Mouse (Mus musculus) stomach, embryonic 16.5 days (tissue): ENCODE measurements around the gene Spg20. TPM values are rescaled to one million over a fixed set of nuclear protein-coding genes. Genes with fewer than 3 reads are reported as not detected.

Experiments
- ATAC-seq: fragments of 200-750 bp; cut with Nextera tagmentation; 2 replicates; pipeline ENCODE4 v1.8.0; 2017; ENCODE audit warnings: moderate number of reproducible peaks, moderate TSS enrichment; ENCODE audit not compliant: insufficient read depth, low FRiP score
- H3K27ac ChIP-seq: fragments of 300-500 bp; sonication (generic); 2 replicates; pipeline ENCODE4 v1.5.1; 2014; ENCODE audit warnings: low read length
- H3K27me3 ChIP-seq: fragments of 300-500 bp; sonication (generic); 2 replicates; pipeline ENCODE4 v1.6.1; 2014; ENCODE audit warnings: low read length, control low read depth, mixed read lengths; ENCODE audit not compliant: control insufficient read depth, insufficient read depth
- H3K36me3 ChIP-seq: fragments of 300-500 bp; sonication (generic); 2 replicates; pipeline ENCODE4 v1.6.1; 2014; ENCODE audit warnings: low read length; ENCODE audit not compliant: control insufficient read depth, insufficient read depth
- H3K4me1 ChIP-seq: fragments of 300-500 bp; sonication (generic); 2 replicates; pipeline ENCODE4 v1.6.1; 2014; ENCODE audit warnings: low read length, control low read depth, mixed read lengths; ENCODE audit not compliant: control insufficient read depth, insufficient read depth
- H3K4me2 ChIP-seq: fragments of 300-500 bp; sonication (generic); 2 replicates; pipeline ENCODE4 v1.6.1; 2014; ENCODE audit warnings: low read depth, low read length, mixed read lengths
- H3K4me3 ChIP-seq: fragments of 300-500 bp; sonication (generic); replicated peaks from 2 replicates; pipeline ENCODE4 v1.5.1; 2014; ENCODE audit warnings: mild to moderate bottlenecking, low read length
- H3K9ac ChIP-seq: fragments of 300-500 bp; sonication (generic); 2 replicates; pipeline ENCODE4 v1.6.1; 2014; ENCODE audit warnings: low read length
- H3K9me3 ChIP-seq: fragments of 300-500 bp; sonication (generic); replicated peaks from 2 replicates; pipeline ENCODE4 v1.6.1; 2016; ENCODE audit warnings: low read length, control low read depth; ENCODE audit not compliant: control insufficient read depth
- WGBS: fragments of 180-500 bp; shearing (Covaris S2); extraction: QIAGEN DNeasy Blood & Tissue Kit; methylation state at CpG from one replicate; pipeline ENCODE4 v1.1.7; 2014; 5-methylcytosine and 5-hydroxymethylcytosine counted together
- polyA plus RNA-seq: library from polyadenylated mRNA; unstranded; fragments of >200 nt; fragmentation: Nextera tagmentation; extraction: Ambion mirVana; gene quantifications from 2 replicates; pipeline ENCODE4 v1.2.1, GENCODE M21; 2015

The Spg20 gene
- polyA plus RNA-seq, 1 experiment from 2014 or later, result 40.1 TPM

GRCm38 (mm10) chr3:55078233-55078632 is 33.7 kb upstream of the Spg20 start:
- Histone ChIP-seq H3K9me3 (no peaks in the 10 kb centered on the region), H3K36me3 (no peaks in the 10 kb centered on the region), H3K4me2 (no peak overlapping the region), H3K27ac (no peak overlapping the region), H3K9ac (no peak overlapping the region), H3K4me3 (no peak overlapping the region), H3K4me1 (no peaks in the 10 kb centered on the region), H3K27me3 (0 out of 2 replicates have a peak, but pooled peaks cover 4% of the 10 kb centered on the region)
- ATAC-seq, result no peak
- 67% methylated on average over 6 of the region's 6 CpGs for WGBS

- Histone ChIP-seq H3K36me3 (no peaks in the 10 kb centered on the region), H3K4me2 (no peak overlapping the region), H3K27ac (no peak overlapping the region), H3K4me3 (no peak overlapping the region), H3K4me1 (no peaks in the 10 kb centered on the region), H3K9ac (no peak overlapping the region), H3K9me3 (no peaks in the 10 kb centered on the region), H3K27me3 (0 out of 2 replicates have a peak, but pooled peaks cover 4% of the 10 kb centered on the region)
- 73% methylated on average over 8 of the region's 8 CpGs for WGBS
- ATAC-seq, result no peak
Observed at GRCm38 (mm10) chr3:55079619-55080018, 32.3 kb upstream of the Spg20 start.

- H3K4me1 ChIP-seq, result no peaks in the 10 kb centered on the region
- H3K27me3 ChIP-seq, result 0 out of 2 replicates have a peak, but pooled peaks cover 4% of the 10 kb centered on the region
- WGBS, result 16% methylated on average over 6 of the region's 6 CpGs
- H3K9ac ChIP-seq, result no peak overlapping the region
- H3K4me2 ChIP-seq, result no peak overlapping the region
- no peak overlapping the region for H3K4me3 ChIP-seq
- H3K27ac ChIP-seq, result no peak overlapping the region
- ATAC-seq, result peak; percentile 78; the same call in 1 of the 2 replicates
- no peaks in the 10 kb centered on the region for H3K36me3 ChIP-seq
- H3K9me3 ChIP-seq, result no peaks in the 10 kb centered on the region
Observed at GRCm38 (mm10) chr3:55080055-55080454, 31.9 kb upstream of the Spg20 start.

GRCm38 (mm10) chr3:55084781-55085180 is 27.1 kb upstream of the Spg20 start:
- H3K36me3 ChIP-seq, result no peaks in the 10 kb centered on the region
- H3K27me3 ChIP-seq, result 0 out of 2 replicates have a peak, but pooled peaks cover 4% of the 10 kb centered on the region
- 54% methylated on average over 6 of the region's 6 CpGs for WGBS
- ATAC-seq, result no peak
- H3K4me3 ChIP-seq, result no peak overlapping the region
- no peaks in the 10 kb centered on the region for H3K9me3 ChIP-seq
- no peaks in the 10 kb centered on the region for H3K4me1 ChIP-seq
- H3K27ac ChIP-seq, result no peak overlapping the region
- H3K4me2 ChIP-seq, result no peak overlapping the region
- no peak overlapping the region for H3K9ac ChIP-seq

GRCm38 (mm10) chr3:55085716-55086115 is 26.2 kb upstream of the Spg20 start:
- Histone ChIP-seq H3K9ac (no peak overlapping the region), H3K27ac (no peak overlapping the region), H3K9me3 (no peaks in the 10 kb centered on the region), H3K27me3 (0 out of 2 replicates have a peak, but pooled peaks cover 4% of the 10 kb centered on the region), H3K4me2 (no peak overlapping the region), H3K4me3 (no peak overlapping the region), H3K36me3 (no peaks in the 10 kb centered on the region), H3K4me1 (no peaks in the 10 kb centered on the region)
- no peak for ATAC-seq
- 56% methylated on average over 3 of the region's 3 CpGs for WGBS

- no peak overlapping the region for H3K4me3 ChIP-seq
- H3K9ac ChIP-seq, result no peak overlapping the region
- H3K27ac ChIP-seq, result no peak overlapping the region
- H3K27me3 ChIP-seq, result 0 out of 2 replicates have a peak, but pooled peaks cover 4% of the 10 kb centered on the region
- ATAC-seq, result no peak
- H3K4me2 ChIP-seq, result no peak overlapping the region
- H3K9me3 ChIP-seq, result no peaks in the 10 kb centered on the region
- WGBS, result 83% methylated on average over 5 of the region's 5 CpGs
- no peaks in the 10 kb centered on the region for H3K36me3 ChIP-seq
- no peaks in the 10 kb centered on the region for H3K4me1 ChIP-seq
Observed at GRCm38 (mm10) chr3:55086948-55087347, 25.0 kb upstream of the Spg20 start.

GRCm38 (mm10) chr3:55087360-55087759 is 24.5 kb upstream of the Spg20 start:
- Histone ChIP-seq H3K4me1 (no peaks in the 10 kb centered on the region), H3K27me3 (0 out of 2 replicates have a peak, but pooled peaks cover 2% of the 10 kb centered on the region), H3K4me3 (no peak overlapping the region), H3K4me2 (no peak overlapping the region), H3K36me3 (no peaks in the 10 kb centered on the region), H3K27ac (no peak overlapping the region), H3K9me3 (no peaks in the 10 kb centered on the region), H3K9ac (no peak overlapping the region)
- no peak for ATAC-seq
- 57% methylated on average over 4 of the region's 4 CpGs for WGBS

- no peak overlapping the region for H3K4me3 ChIP-seq
- H3K4me2 ChIP-seq, result no peak overlapping the region
- no peak overlapping the region for H3K9ac ChIP-seq
- WGBS, result 63% methylated on average over 4 of the region's 4 CpGs
- no peaks in the 10 kb centered on the region for H3K36me3 ChIP-seq
- H3K4me1 ChIP-seq, result no peaks in the 10 kb centered on the region
- ATAC-seq, result no peak
- no peak overlapping the region for H3K27ac ChIP-seq
- H3K9me3 ChIP-seq, result no peaks in the 10 kb centered on the region
- H3K27me3 ChIP-seq, result no peaks in the 10 kb centered on the region
Observed at GRCm38 (mm10) chr3:55088359-55088758, 23.5 kb upstream of the Spg20 start.

- Histone ChIP-seq H3K9me3 (no peaks in the 10 kb centered on the region), H3K4me2 (no peak overlapping the region), H3K4me1 (no peaks in the 10 kb centered on the region), H3K4me3 (no peak overlapping the region), H3K27ac (no peak overlapping the region), H3K27me3 (no peaks in the 10 kb centered on the region), H3K9ac (no peak overlapping the region), H3K36me3 (no peaks in the 10 kb centered on the region)
- 56% methylated on average over 3 of the region's 3 CpGs for WGBS
- no peak for ATAC-seq
Observed at GRCm38 (mm10) chr3:55088843-55089242, 23.1 kb upstream of the Spg20 start.
